Mouse (Mus musculus): ENCODE data around the gene Stag3. TPM values are rescaled to one million over a fixed set of nuclear protein-coding genes. Genes with fewer than 3 reads are reported as not detected.

Stag3 gene
- total and polyA plus RNA-seq, 3 experiments, result 0.06 TPM; not detected in 2

GRCm38 (mm10) chr5:138268980-138269379 lies 11.1 kb upstream of the Stag3 start:
- no peak for DNase-seq

GRCm38 (mm10) chr5:138271232-138271631 lies 8.8 kb upstream of the Stag3 start:
- no peak for DNase-seq

- DNase-seq, result no peak
Observed at GRCm38 (mm10) chr5:138272409-138272923, 7.6 kb upstream of the Stag3 start, which contains the start of gene Gal3st4. Gene Gal3st4 (minus strand): TSS chr5:138272840.

- DNase-seq, result no peak
Observed at GRCm38 (mm10) chr5:138274186-138274585, 5.9 kb upstream of the Stag3 start.

GRCm38 (mm10) chr5:138275216-138276050 lies 4.6 kb upstream of the Stag3 start:
- DNase-seq, result no peak

GRCm38 (mm10) chr5:138277994-138278393 lies 2.0 kb upstream of the Stag3 start:
- DNase-seq, result no peak

- no peak for DNase-seq
Observed at GRCm38 (mm10) chr5:138280425-138280768, 357 bp downstream of the Stag3 start.

- DNase-seq, result no peak
Observed at GRCm38 (mm10) chr5:138280829-138281228, 789 bp downstream of the Stag3 start.

GRCm38 (mm10) chr5:138281798-138282197 lies 1.8 kb downstream of the Stag3 start:
- DNase-seq, result no peak

- no peak for DNase-seq
Observed at GRCm38 (mm10) chr5:138283540-138283939, 3.5 kb downstream of the Stag3 start.

GRCm38 (mm10) chr5:138287861-138288260 lies 7.8 kb downstream of the Stag3 start:
- no peak for DNase-seq

- no peak for DNase-seq
Observed at GRCm38 (mm10) chr5:138291638-138292037, 11.6 kb downstream of the Stag3 start.

GRCm38 (mm10) chr5:138294158-138294557 lies 14.1 kb downstream of the Stag3 start:
- DNase-seq, result no peak

- DNase-seq, result no peak
Observed at GRCm38 (mm10) chr5:138299613-138300012, 19.6 kb downstream of the Stag3 start.

GRCm38 (mm10) chr5:138312795-138313194 lies 32.8 kb downstream of the Stag3 start:
- DNase-seq, result no peak

- DNase-seq, result no peak
Observed at GRCm38 (mm10) chr5:138341661-138342060, 61.6 kb downstream of the Stag3 start, which contains the start of gene Pvrig. Gene Pvrig (plus strand): TSS chr5:138341961.

- no peak for DNase-seq
Observed at GRCm38 (mm10) chr5:138343216-138343615, 63.2 kb downstream of the Stag3 start.

Other genes starting within 250 kb of the Stag3 start
- gene Smok3c, start 227.0 kb upstream of the Stag3 start, total RNA-seq (2021), result not detected
- not detected in 2 replicates for gene Smok3c, start 227.0 kb upstream of the Stag3 start, polyA plus RNA-seq (2012; rRNA removed)
- gene Zkscan1, start 195.2 kb upstream of the Stag3 start, total RNA-seq (2021), result 10 to 100 TPM; 33.9 to 40.2 TPM
- gene Zkscan1, start 195.2 kb upstream of the Stag3 start, polyA plus RNA-seq (2012; rRNA removed), result 2.7 and 3.4 TPM in 2 replicates
- gene Zscan21, start 163.3 kb upstream of the Stag3 start, total RNA-seq (2021), result 10 to 100 TPM; 14.8 to 16.7 TPM
- 4.0 and 5.3 TPM in 2 replicates for gene Zscan21, start 163.3 kb upstream of the Stag3 start, polyA plus RNA-seq (2012; rRNA removed)
- gene Zfp113, start 124.5 kb upstream of the Stag3 start, total RNA-seq (2021), result 10 to 100 TPM; 11.0 to 11.5 TPM
- 6.2 and 10.5 TPM in 2 replicates for gene Zfp113, start 124.5 kb upstream of the Stag3 start, polyA plus RNA-seq (2012; rRNA removed)
- 100 to 1,000 TPM; 132 to 160 TPM for gene Cops6, start 119.2 kb upstream of the Stag3 start, total RNA-seq (2021)
- 44.6 and 49.2 TPM in 2 replicates for gene Cops6, start 119.2 kb upstream of the Stag3 start, polyA plus RNA-seq (2012; rRNA removed)
- gene Ap4m1, start 108.2 kb upstream of the Stag3 start, total RNA-seq (2021), result 10 to 100 TPM; 19.4 to 20.1 TPM
- 24.9 and 27.7 TPM in 2 replicates for gene Ap4m1, start 108.2 kb upstream of the Stag3 start, polyA plus RNA-seq (2012; rRNA removed)
- 10 to 100 TPM; 22.8 to 23.1 TPM for gene Mcm7, start 107.8 kb upstream of the Stag3 start, total RNA-seq (2021)
- gene Mcm7, start 107.8 kb upstream of the Stag3 start, polyA plus RNA-seq (2012; rRNA removed), result 17.9 and 21.6 TPM in 2 replicates
- 10 to 100 TPM; 41.7 to 44.7 TPM for gene Taf6, start 92.8 kb upstream of the Stag3 start, total RNA-seq (2021)
- gene Taf6, start 92.8 kb upstream of the Stag3 start, polyA plus RNA-seq (2012; rRNA removed), result 63.3 and 72.2 TPM in 2 replicates
- gene Cnpy4, start 92.8 kb upstream of the Stag3 start, total RNA-seq (2021), result 10 to 100 TPM; 18.1 to 28.7 TPM
- 0.68 and 1.1 TPM in 2 replicates for gene Cnpy4, start 92.8 kb upstream of the Stag3 start, polyA plus RNA-seq (2012; rRNA removed)
- gene Mblac1, start 85.9 kb upstream of the Stag3 start, total RNA-seq (2021), result 10 to 100 TPM in 1 of 2 experiments, 1 to 10 TPM in 1; 5.0 to 11.9 TPM
- 9.6 and 11.1 TPM in 2 replicates for gene Mblac1, start 85.9 kb upstream of the Stag3 start, polyA plus RNA-seq (2012; rRNA removed)
- gene Nxpe5, start 54.3 kb upstream of the Stag3 start, total RNA-seq (2021), result under 1 TPM; 0.29 to 0.66 TPM
- gene Nxpe5, start 54.3 kb upstream of the Stag3 start, polyA plus RNA-seq (2012; rRNA removed), result 0.17 and 0.20 TPM in 2 replicates
- gene Lamtor4, start 24.8 kb upstream of the Stag3 start, total RNA-seq (2021), result 10 to 100 TPM; 72.3 to 99.9 TPM
- gene Lamtor4, start 24.8 kb upstream of the Stag3 start, polyA plus RNA-seq (2012; rRNA removed), result 184 and 189 TPM in 2 replicates
- 10 to 100 TPM; 24.3 to 28.4 TPM for gene BC037034, start 16.2 kb upstream of the Stag3 start, total RNA-seq (2021)
- gene BC037034, start 16.2 kb upstream of the Stag3 start, polyA plus RNA-seq (2012; rRNA removed), result 93.4 and 115 TPM in 2 replicates
- under 1 TPM; 0.12 to 0.28 TPM for gene Gal3st4, start 7.4 kb upstream of the Stag3 start, total RNA-seq (2021)
- gene Gal3st4, start 7.4 kb upstream of the Stag3 start, polyA plus RNA-seq (2012; rRNA removed), result 0.07 TPM in 2 replicates
- gene Gm43720, start 282 bp upstream of the Stag3 start, total RNA-seq (2021), result not detected
- not detected in 2 replicates for gene Gm43720, start 282 bp upstream of the Stag3 start, polyA plus RNA-seq (2012; rRNA removed)
- gene Gpc2, start 235 bp upstream of the Stag3 start, total RNA-seq (2021), result under 1 TPM; 0.35 to 0.63 TPM
- gene Gpc2, start 235 bp upstream of the Stag3 start, polyA plus RNA-seq (2012; rRNA removed), result 2.3 and 3.1 TPM in 2 replicates
- gene Pvrig, start 61.7 kb downstream of the Stag3 start, total RNA-seq (2021), result under 1 TPM in 1 of 2 experiments, not detected in 1; 0.55 TPM
- gene Pvrig, start 61.7 kb downstream of the Stag3 start, polyA plus RNA-seq (2012; rRNA removed), result 0.09 and 0.10 TPM in 2 replicates
- 1 to 10 TPM; 4.5 to 10.0 TPM for gene Zfp157, start 161.2 kb downstream of the Stag3 start, total RNA-seq (2021)
- gene Zfp157, start 161.2 kb downstream of the Stag3 start, polyA plus RNA-seq (2012; rRNA removed), result 1.1 and 1.4 TPM in 2 replicates

Data from adrenal gland, adult 2 months (tissue).